Mouse (Mus musculus): ENCODE measurements around the gene Sat1.

The Sat1 gene

GRCm38 (mm10) chrX:155163553-155163952 lies 52.7 kb downstream of the Sat1 start:
- no peak for DNase-seq
